Mouse (Mus musculus) brain, embryonic 14.5 days (tissue): ENCODE measurements around the gene Clec16a.

ENCODE experiments used
- CTCF ChIP-seq: fragments of 200-500 bp; IDR thresholded peaks from 2 replicates; pipeline ENCODE4 v1.5.1; 2012; ENCODE audit warnings: inconsistent platforms, mild to moderate bottlenecking, moderate library complexity, borderline replicate concordance; ENCODE audit not compliant: insufficient read depth, insufficient read length; ENCODE audit errors: extremely low read depth
- POLR2A ChIP-seq: fragments of 200-500 bp; IDR thresholded peaks from 2 replicates; pipeline ENCODE4 v1.6.1; 2012; ENCODE audit warnings: mild to moderate bottlenecking, inconsistent platforms, borderline replicate concordance; ENCODE audit not compliant: poor library complexity, insufficient read depth, insufficient read length, severe bottlenecking; ENCODE audit errors: extremely low read depth

GRCm38 (mm10) chr16:10599888-10600740 lies 55.0 kb downstream of the Clec16a start:
- TF ChIP-seq POLR2A (no peak), CTCF (no peak)
